Mouse (Mus musculus): ENCODE measurements around the gene Fbxo2. TPM values are rescaled to one million over a fixed set of nuclear protein-coding genes. Genes with fewer than 3 reads are reported as not detected.

Fbxo2 gene
- polyA plus RNA-seq, 1 experiment from 2014 or later, result 1.7 TPM

Small RNAs within 50 kb of the gene (microRNA-seq; reads per million reads assigned to microRNA genes)
- not detected for gene Mir7022

Other genes with a start within 250 kb of the Fbxo2 start
- 53.0 and 56.0 TPM in 2 replicates for gene Plod1, start 223.9 kb upstream of the Fbxo2 start, polyA plus RNA-seq (2014; fragmentation: Nextera tagmentation; extraction: Ambion mirVana)
- gene 2510039O18Rik, start 219.7 kb upstream of the Fbxo2 start, polyA plus RNA-seq (2014; fragmentation: Nextera tagmentation; extraction: Ambion mirVana), result 17.6 and 20.0 TPM in 2 replicates
- not detected in 2 replicates for gene Nppb, start 174.8 kb upstream of the Fbxo2 start, polyA plus RNA-seq (2014; fragmentation: Nextera tagmentation; extraction: Ambion mirVana)
- 1.2 and 2.3 TPM in 2 replicates for gene Nppa, start 159.9 kb upstream of the Fbxo2 start, polyA plus RNA-seq (2014; fragmentation: Nextera tagmentation; extraction: Ambion mirVana)
- 6.2 and 6.6 TPM in 2 replicates for gene Clcn6, start 121.8 kb upstream of the Fbxo2 start, polyA plus RNA-seq (2014; fragmentation: Nextera tagmentation; extraction: Ambion mirVana)
- gene Mthfr, start 121.5 kb upstream of the Fbxo2 start, polyA plus RNA-seq (2014; fragmentation: Nextera tagmentation; extraction: Ambion mirVana), result 18.0 and 18.4 TPM in 2 replicates
- gene Agtrap, start 72.6 kb upstream of the Fbxo2 start, polyA plus RNA-seq (2014; fragmentation: Nextera tagmentation; extraction: Ambion mirVana), result 12.8 and 13.3 TPM in 2 replicates
- gene Mad2l2, start 30.2 kb upstream of the Fbxo2 start, polyA plus RNA-seq (2014; fragmentation: Nextera tagmentation; extraction: Ambion mirVana), result 51.2 and 54.7 TPM in 2 replicates
- gene Draxin, start 29.9 kb upstream of the Fbxo2 start, polyA plus RNA-seq (2014; fragmentation: Nextera tagmentation; extraction: Ambion mirVana), result 0.07 and 0.20 TPM in 2 replicates
- 13.9 and 17.6 TPM in 2 replicates for gene Fbxo6, start 8.5 kb upstream of the Fbxo2 start, polyA plus RNA-seq (2014; fragmentation: Nextera tagmentation; extraction: Ambion mirVana)
- gene Fbxo44, start 139 bp upstream of the Fbxo2 start, polyA plus RNA-seq (2014; fragmentation: Nextera tagmentation; extraction: Ambion mirVana), result 11.9 and 14.2 TPM in 2 replicates
- gene Disp3, start 127.3 kb downstream of the Fbxo2 start, polyA plus RNA-seq (2014; fragmentation: Nextera tagmentation; extraction: Ambion mirVana), result 0.12 and 0.24 TPM in 2 replicates